Mouse (Mus musculus): Measurements from ENCODE around the gene Atf3. TPM values are rescaled to one million over a fixed set of nuclear protein-coding genes. Genes with fewer than 3 reads are reported as not detected.

The Atf3 gene
- polyA plus RNA-seq, 1 experiment from 2014 or later = 1.8 TPM

- Histone ChIP-seq H3K9me3 (ENCODE audit: control insufficient read depth, low read length) (no peaks in the 10 kb centered on the region), H3K4me1 (ENCODE audit: control insufficient read depth, insufficient read depth, low read length) (peaks cover 10% of the 10 kb centered on the region), H3K4me3 (replicated peaks; ENCODE audit: low read depth, low read length) (peak overlapping the region; percentile 80), H3K9ac (replicated peaks; ENCODE audit: low read length) (peak overlapping the region; percentile 88), H3K27me3 (ENCODE audit: control insufficient read depth, insufficient read depth, low read length) (no peaks in the 10 kb centered on the region), H3K36me3 (ENCODE audit: control insufficient read depth, insufficient read depth, low read length) (no peaks in the 10 kb centered on the region), H3K4me2 (ENCODE audit: low read length) (peak overlapping the region; percentile 91), H3K27ac (replicated peaks; ENCODE audit: low read depth, low read length) (peak overlapping the region; percentile 64)
- 2% methylated on average over 57 of the region's 57 CpGs for WGBS
- peak; percentile 91 for ATAC-seq (ENCODE audit: low FRiP score, low TSS enrichment)
- peak; percentile 98 for DNase-seq
These were observed 6.6 kb upstream of the Atf3 start for GRCm38 (mm10) chr1:191224302-191224980.

GRCm38 (mm10) chr1:191223930-191224301 is 6.1 kb upstream of the Atf3 start:
- H3K4me2 ChIP-seq (ENCODE audit: low read length) = peak overlapping the region; percentile 91
- DNase-seq (no peak), ATAC-seq (ENCODE audit: low FRiP score, low TSS enrichment) (peak; percentile 78)
- WGBS = 51% methylated on average over 10 of the region's 10 CpGs
- no peaks in the 10 kb centered on the region for H3K27me3 ChIP-seq (ENCODE audit: control insufficient read depth, insufficient read depth, low read length)
- H3K9me3 ChIP-seq (ENCODE audit: control insufficient read depth, low read length) = no peaks in the 10 kb centered on the region
- no peak overlapping the region; the same call in 1 of the 2 replicates for H3K27ac ChIP-seq (replicated peaks; ENCODE audit: low read depth, low read length)
- H3K4me3 ChIP-seq (replicated peaks; ENCODE audit: low read depth, low read length) = peak overlapping the region; percentile 80
- H3K4me1 ChIP-seq (ENCODE audit: control insufficient read depth, insufficient read depth, low read length) = peaks cover 10% of the 10 kb centered on the region
- H3K36me3 ChIP-seq (ENCODE audit: control insufficient read depth, insufficient read depth, low read length) = no peaks in the 10 kb centered on the region
- peak overlapping the region; percentile 45; the same call in 1 of the 2 replicates for H3K9ac ChIP-seq (replicated peaks; ENCODE audit: low read length)

- Histone ChIP-seq H3K27ac (replicated peaks; ENCODE audit: low read depth, low read length) (no peak overlapping the region), H3K27me3 (ENCODE audit: control insufficient read depth, insufficient read depth, low read length) (no peaks in the 10 kb centered on the region), H3K4me2 (ENCODE audit: low read length) (no peak overlapping the region), H3K4me1 (ENCODE audit: control insufficient read depth, insufficient read depth, low read length) (peaks cover 10% of the 10 kb centered on the region), H3K4me3 (replicated peaks; ENCODE audit: low read depth, low read length) (no peak overlapping the region), H3K36me3 (ENCODE audit: control insufficient read depth, insufficient read depth, low read length) (no peaks in the 10 kb centered on the region), H3K9me3 (ENCODE audit: control insufficient read depth, low read length) (no peaks in the 10 kb centered on the region), H3K9ac (replicated peaks; ENCODE audit: low read length) (no peak overlapping the region)
- WGBS = 92% methylated on average over 4 of the region's 4 CpGs
- DNase-seq (no peak), ATAC-seq (ENCODE audit: low FRiP score, low TSS enrichment) (no peak)
These were observed 4.2 kb upstream of the Atf3 start for GRCm38 (mm10) chr1:191222031-191222430.

- Histone ChIP-seq H3K27me3 (ENCODE audit: control insufficient read depth, insufficient read depth, low read length) (no peaks in the 10 kb centered on the region), H3K36me3 (ENCODE audit: control insufficient read depth, insufficient read depth, low read length) (no peaks in the 10 kb centered on the region), H3K4me3 (replicated peaks; ENCODE audit: low read depth, low read length) (no peak overlapping the region), H3K9me3 (ENCODE audit: control insufficient read depth, low read length) (no peaks in the 10 kb centered on the region), H3K9ac (replicated peaks; ENCODE audit: low read length) (no peak overlapping the region), H3K4me2 (ENCODE audit: low read length) (no peak overlapping the region), H3K4me1 (ENCODE audit: control insufficient read depth, insufficient read depth, low read length) (peaks cover 10% of the 10 kb centered on the region), H3K27ac (replicated peaks; ENCODE audit: low read depth, low read length) (no peak overlapping the region)
- WGBS = 59% methylated on average over 8 of the region's 8 CpGs
- DNase-seq (no peak), ATAC-seq (ENCODE audit: low FRiP score, low TSS enrichment) (no peak)
These were observed 2.7 kb upstream of the Atf3 start for GRCm38 (mm10) chr1:191220588-191220987.

GRCm38 (mm10) chr1:191219748-191220147 is 1.9 kb upstream of the Atf3 start:
- DNase-seq (no peak), ATAC-seq (ENCODE audit: low FRiP score, low TSS enrichment) (no peak)
- H3K4me1 ChIP-seq (ENCODE audit: control insufficient read depth, insufficient read depth, low read length) = peaks cover 5% of the 10 kb centered on the region
- H3K9ac ChIP-seq (replicated peaks; ENCODE audit: low read length) = no peak overlapping the region
- H3K4me3 ChIP-seq (replicated peaks; ENCODE audit: low read depth, low read length) = no peak overlapping the region
- H3K27me3 ChIP-seq (ENCODE audit: control insufficient read depth, insufficient read depth, low read length) = no peaks in the 10 kb centered on the region
- H3K4me2 ChIP-seq (ENCODE audit: low read length) = no peak overlapping the region
- H3K9me3 ChIP-seq (ENCODE audit: control insufficient read depth, low read length) = no peaks in the 10 kb centered on the region
- 84% methylated on average over 1 of the region's 1 CpGs for WGBS
- no peak overlapping the region for H3K27ac ChIP-seq (replicated peaks; ENCODE audit: low read depth, low read length)
- H3K36me3 ChIP-seq (ENCODE audit: control insufficient read depth, insufficient read depth, low read length) = no peaks in the 10 kb centered on the region

GRCm38 (mm10) chr1:191218583-191218982 is 744 bp upstream of the Atf3 start:
- Histone ChIP-seq H3K36me3 (ENCODE audit: control insufficient read depth, insufficient read depth, low read length) (no peaks in the 10 kb centered on the region), H3K27me3 (ENCODE audit: control insufficient read depth, insufficient read depth, low read length) (no peaks in the 10 kb centered on the region), H3K4me1 (ENCODE audit: control insufficient read depth, insufficient read depth, low read length) (0 out of 2 replicates have a peak, but pooled peaks cover under 1% of the 10 kb centered on the region), H3K9ac (replicated peaks; ENCODE audit: low read length) (no peak overlapping the region), H3K27ac (replicated peaks; ENCODE audit: low read depth, low read length) (no peak overlapping the region), H3K4me3 (replicated peaks; ENCODE audit: low read depth, low read length) (no peak overlapping the region), H3K9me3 (ENCODE audit: control insufficient read depth, low read length) (no peaks in the 10 kb centered on the region), H3K4me2 (ENCODE audit: low read length) (no peak overlapping the region)
- ATAC-seq (ENCODE audit: low FRiP score, low TSS enrichment) (no peak), DNase-seq (no peak)
- WGBS = 83% methylated on average over 5 of the region's 5 CpGs

GRCm38 (mm10) chr1:191215776-191216661 is 1.8 kb downstream of the Atf3 start:
- Histone ChIP-seq H3K27ac (replicated peaks; ENCODE audit: low read depth, low read length) (no peak overlapping the region), H3K9ac (replicated peaks; ENCODE audit: low read length) (no peak overlapping the region), H3K4me1 (ENCODE audit: control insufficient read depth, insufficient read depth, low read length) (no peaks in the 10 kb centered on the region), H3K4me2 (ENCODE audit: low read length) (peak overlapping the region; percentile 17; the same call in 1 of the 2 replicates), H3K27me3 (ENCODE audit: control insufficient read depth, insufficient read depth, low read length) (no peaks in the 10 kb centered on the region), H3K4me3 (replicated peaks; ENCODE audit: low read depth, low read length) (no peak overlapping the region), H3K9me3 (ENCODE audit: control insufficient read depth, low read length) (no peaks in the 10 kb centered on the region), H3K36me3 (ENCODE audit: control insufficient read depth, insufficient read depth, low read length) (no peaks in the 10 kb centered on the region)
- DNase-seq = no peak
- WGBS = 26% methylated on average over 19 of the region's 19 CpGs
- ATAC-seq (ENCODE audit: low FRiP score, low TSS enrichment) = no peak

- no peak overlapping the region for H3K4me2 ChIP-seq (ENCODE audit: low read length)
- H3K4me1 ChIP-seq (ENCODE audit: control insufficient read depth, insufficient read depth, low read length) = no peaks in the 10 kb centered on the region
- WGBS = 33% methylated on average over 2 of the region's 2 CpGs
- no peak overlapping the region for H3K4me3 ChIP-seq (replicated peaks; ENCODE audit: low read depth, low read length)
- no peaks in the 10 kb centered on the region for H3K27me3 ChIP-seq (ENCODE audit: control insufficient read depth, insufficient read depth, low read length)
- peak; percentile 31 for DNase-seq
- no peaks in the 10 kb centered on the region for H3K36me3 ChIP-seq (ENCODE audit: control insufficient read depth, insufficient read depth, low read length)
- no peaks in the 10 kb centered on the region for H3K9me3 ChIP-seq (ENCODE audit: control insufficient read depth, low read length)
- no peak overlapping the region for H3K27ac ChIP-seq (replicated peaks; ENCODE audit: low read depth, low read length)
- ATAC-seq (ENCODE audit: low FRiP score, low TSS enrichment) = no peak
- H3K9ac ChIP-seq (replicated peaks; ENCODE audit: low read length) = no peak overlapping the region
These were observed 6.7 kb downstream of the Atf3 start for GRCm38 (mm10) chr1:191211096-191211495.
